Mouse (Mus musculus): ENCODE results near the gene Atoh1.

Atoh1 gene

DNA sequence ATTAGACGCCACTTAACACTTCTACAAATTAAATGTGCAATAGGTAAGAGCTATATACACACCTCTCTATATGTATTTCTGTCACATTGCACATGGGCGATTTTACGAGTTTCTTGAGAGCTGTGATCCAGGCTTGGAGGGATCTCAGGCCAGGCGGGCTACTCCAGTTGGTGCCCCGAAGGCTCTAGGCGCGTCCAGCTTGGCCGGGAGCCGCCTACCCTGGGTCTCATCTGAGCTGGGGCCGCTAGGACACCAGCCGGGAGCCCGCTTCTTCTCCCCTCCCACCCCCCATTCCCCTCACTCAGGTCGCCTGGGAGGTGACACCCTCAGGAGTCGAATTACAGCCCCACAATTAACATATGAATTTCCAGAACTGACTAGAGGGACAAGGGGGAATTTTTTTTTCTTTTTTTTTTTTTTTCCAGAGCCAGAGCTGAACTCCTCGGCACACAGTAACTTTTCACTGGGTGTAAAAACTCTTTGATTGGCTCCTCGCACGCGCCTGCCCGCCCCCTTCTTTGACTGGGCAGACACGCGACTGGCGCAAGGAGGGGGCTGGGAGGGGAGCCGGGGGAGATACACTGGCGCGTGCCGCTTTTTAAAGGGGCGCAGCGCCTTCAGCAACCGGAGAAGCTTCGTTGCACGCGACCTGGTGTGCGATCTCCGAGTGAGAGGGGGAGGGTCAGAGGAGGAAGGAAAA, at the start of gene Atoh1:
Atoh1 (plus strand) TSS at position 627 of the 700 bp plus-strand sequence.
- no peak for DNase-seq (ENCODE audit: low read depth, low spot score)

DNA sequence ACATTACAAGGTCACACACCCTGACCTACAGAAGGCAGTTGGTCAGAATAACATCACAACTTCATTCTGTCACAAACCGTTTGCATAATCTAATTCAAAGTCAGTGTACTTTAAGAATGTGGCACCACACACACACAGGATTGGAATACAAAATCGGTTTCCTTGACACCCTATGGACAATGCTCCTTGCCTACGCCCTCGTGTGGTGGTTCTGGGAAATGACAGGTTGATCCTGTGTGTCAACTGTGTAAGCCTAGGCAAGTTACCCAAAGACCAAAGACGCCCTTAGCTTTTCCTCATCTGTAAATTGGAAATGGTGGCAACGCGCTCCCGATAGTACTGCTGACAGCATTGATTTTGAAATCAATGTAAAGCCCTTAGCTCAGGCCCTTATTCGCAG, 45.0 kb upstream of the Atoh1 start:
- DNase-seq (ENCODE audit: low read depth, low spot score) = peak; percentile 52

DNA sequence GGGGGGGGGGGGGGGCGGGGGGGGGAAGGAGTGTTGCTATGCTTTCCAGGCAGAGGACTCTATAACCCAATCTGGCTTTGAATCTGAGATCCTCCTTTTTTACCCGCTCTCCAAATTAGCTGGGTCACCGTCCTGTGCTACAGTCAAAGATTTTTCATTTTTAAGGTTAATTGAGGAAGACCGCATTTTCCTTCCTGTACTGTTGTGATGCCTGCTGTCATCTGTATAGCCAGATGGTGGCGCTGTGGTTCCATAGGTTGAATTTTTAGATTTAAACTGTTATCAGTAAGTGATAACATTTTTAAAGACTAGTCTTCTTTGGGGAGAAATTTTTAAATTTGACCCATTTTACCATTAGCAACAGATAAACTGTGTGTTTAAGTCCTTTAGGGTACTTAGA, 44.0 kb upstream of the Atoh1 start:
- no peak for DNase-seq (ENCODE audit: low read depth, low spot score)

DNA sequence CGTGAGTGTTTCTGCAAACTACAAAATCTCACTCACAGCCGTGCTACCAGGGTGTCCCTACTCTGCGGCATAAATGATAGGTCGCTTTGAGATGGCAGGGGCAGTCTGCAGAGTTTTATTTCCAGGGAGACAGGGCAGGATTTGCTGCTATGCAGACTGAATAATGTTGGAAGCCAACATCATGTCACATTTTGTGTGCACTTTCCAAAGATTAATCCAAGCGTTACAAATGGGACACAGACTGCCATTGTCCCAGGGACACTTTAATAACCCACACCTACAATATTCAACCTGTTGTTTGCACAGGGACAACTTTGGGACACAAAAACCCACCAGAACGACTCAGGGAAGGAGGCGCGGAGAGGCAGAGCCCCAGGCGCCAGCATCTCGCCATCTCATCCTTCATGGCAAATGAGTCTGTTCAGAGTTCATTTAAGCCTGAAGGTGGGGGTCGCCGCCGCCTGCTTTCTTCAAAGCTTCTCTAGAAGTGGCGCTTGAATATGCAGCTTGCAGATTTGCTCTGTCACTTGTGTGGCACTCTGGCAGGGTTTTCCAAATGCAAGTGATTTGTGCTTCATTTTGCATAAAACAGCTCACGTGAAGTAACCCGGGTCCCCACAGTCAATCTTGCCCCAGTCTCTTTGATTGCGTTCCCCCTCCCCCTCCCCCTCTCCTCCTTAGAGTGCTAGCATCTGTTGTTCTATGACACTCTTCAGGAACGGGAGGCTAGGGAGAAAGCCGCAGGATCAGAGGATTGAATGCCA, 40.6 kb upstream of the Atoh1 start:
- no peak for DNase-seq (ENCODE audit: low read depth, low spot score)

DNA sequence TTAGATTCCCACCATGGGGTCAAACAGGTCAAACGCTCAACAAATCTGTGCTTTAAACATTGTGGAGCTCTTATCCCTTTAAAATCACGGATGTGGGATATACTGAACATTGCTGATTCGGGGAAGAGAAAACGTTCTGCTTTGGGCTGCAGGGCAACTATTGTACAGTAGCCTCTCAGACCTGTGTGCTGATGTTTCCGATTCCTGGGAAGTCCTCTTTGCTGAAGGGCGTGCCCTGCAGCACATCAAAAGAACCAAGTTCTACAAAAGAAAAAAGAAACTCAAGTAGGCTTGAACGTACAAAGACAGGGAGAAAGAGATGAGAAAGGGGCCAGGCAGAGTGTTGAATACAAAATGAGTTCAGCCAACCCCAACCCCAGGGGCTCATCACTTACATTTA, 34.2 kb upstream of the Atoh1 start:
- DNase-seq (ENCODE audit: low read depth, low spot score) = no peak

DNA sequence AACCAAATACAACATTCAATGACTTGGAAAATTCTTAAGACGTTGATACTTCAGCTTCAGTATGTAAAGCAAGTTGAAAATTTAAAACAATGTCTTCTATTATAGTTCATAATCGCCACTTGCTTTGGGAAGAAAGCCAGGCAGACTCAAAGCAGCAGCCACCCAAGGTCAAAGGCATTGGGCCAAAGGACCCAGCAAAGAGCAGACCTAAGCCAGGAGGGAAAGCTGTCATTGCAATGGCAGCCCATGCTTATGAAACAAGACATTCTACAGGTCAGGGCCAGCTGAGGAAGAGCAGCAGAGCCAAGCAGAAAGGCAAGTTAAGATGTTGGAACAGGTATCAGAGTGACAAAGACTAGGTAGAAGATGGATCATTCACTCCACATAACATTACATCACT, 25.3 kb upstream of the Atoh1 start:
- DNase-seq (ENCODE audit: low read depth, low spot score) = no peak

DNA sequence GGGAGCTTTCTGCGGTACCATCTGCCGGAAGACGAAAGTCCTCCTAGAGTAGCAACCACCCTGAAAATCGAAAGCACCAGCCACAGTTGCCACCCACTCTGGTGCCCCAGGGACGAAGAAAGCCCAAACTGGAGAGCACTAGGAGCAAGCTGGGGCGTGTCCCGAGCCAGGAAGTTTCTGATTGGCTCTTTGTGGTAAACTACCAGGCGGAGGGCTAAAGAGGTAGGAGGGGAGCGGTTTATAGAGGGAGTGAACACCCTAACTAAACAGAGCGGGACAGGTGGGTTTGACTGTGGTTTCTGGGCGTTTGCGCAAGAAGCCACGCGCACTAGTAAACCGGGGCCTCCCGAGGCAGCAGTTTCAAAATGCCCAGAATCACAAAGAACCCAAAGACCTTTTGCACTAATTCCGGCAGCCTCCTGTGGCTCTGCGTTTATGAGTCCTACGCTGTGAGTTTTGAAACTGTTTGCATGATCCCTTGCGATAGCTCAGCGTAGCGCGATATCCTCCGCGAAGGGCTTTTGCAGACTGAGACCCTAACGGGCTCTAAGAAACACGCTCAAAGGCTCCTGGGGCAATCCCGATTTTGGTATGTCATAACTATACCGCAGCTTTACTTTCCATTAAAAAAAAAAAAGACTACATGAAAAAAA, 1.0 kb upstream of the Atoh1 start:
- no peak for DNase-seq (ENCODE audit: low read depth, low spot score)

DNA sequence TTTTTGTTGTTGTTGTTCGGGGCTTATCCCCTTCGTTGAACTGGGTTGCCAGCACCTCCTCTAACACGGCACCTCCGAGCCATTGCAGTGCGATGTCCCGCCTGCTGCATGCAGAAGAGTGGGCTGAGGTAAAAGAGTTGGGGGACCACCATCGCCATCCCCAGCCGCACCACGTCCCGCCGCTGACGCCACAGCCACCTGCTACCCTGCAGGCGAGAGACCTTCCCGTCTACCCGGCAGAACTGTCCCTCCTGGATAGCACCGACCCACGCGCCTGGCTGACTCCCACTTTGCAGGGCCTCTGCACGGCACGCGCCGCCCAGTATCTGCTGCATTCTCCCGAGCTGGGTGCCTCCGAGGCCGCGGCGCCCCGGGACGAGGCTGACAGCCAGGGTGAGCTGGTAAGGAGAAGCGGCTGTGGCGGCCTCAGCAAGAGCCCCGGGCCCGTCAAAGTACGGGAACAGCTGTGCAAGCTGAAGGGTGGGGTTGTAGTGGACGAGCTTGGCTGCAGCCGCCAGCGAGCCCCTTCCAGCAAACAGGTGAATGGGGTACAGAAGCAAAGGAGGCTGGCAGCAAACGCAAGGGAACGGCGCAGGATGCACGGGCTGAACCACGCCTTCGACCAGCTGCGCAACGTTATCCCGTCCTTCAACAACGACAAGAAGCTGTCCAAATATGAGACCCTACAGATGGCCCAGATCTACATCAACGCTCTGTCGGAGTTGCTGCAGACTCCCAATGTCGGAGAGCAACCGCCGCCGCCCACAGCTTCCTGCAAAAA, 496 bp downstream of the Atoh1 start:
- no peak for DNase-seq (ENCODE audit: low read depth, low spot score)

DNA sequence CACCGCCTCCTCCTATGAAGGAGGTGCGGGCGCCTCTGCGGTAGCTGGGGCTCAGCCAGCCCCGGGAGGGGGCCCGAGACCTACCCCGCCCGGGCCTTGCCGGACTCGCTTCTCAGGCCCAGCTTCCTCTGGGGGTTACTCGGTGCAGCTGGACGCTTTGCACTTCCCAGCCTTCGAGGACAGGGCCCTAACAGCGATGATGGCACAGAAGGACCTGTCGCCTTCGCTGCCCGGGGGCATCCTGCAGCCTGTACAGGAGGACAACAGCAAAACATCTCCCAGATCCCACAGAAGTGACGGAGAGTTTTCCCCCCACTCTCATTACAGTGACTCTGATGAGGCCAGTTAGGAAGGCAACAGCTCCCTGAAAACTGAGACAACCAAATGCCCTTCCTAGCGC, 1.1 kb downstream of the Atoh1 start:
- DNase-seq (ENCODE audit: low read depth, low spot score) = no peak

DNA sequence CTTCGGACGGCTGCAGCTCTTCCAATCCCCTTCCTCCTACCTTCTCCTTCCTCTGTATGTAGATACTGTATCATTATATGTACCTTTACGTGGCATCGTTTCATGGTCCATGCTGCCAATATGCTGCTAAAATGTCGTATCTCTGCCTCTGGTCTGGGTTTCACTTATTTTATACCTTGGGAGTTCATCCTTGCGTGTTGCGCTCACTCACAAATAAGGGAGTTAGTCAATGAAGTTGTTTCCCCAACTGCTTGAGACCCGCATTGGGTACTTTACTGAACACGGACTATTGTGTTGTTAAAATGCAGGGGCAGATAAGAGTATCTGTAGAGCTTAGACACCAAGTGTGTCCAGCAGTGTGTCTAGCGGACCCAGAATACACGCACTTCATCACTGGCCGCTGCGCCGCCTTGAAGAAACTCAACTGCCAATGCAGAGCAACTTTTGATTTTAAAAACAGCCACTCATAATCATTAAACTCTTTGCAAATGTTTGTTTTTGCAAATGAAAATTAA, 1.6 kb downstream of the Atoh1 start:
- DNase-seq (ENCODE audit: low read depth, low spot score) = no peak

DNA sequence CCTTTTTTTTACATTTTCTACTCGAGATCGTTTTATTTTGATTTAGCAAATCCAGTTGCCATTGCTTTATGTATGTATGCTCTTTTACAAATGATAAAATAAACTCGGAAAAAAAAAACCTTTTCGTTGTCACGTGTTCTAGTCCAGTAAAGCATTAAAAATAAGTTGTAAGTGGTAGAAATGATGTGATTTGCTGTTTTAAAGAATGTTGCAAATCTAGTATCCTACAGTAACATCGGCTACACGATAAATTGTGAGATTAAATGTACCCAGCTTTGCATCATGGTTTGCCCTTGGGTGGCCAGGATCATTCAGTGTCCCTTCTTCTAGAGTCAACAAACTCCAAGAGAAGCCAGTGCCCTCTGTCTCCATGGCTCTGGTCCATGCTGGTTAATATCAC, 2.2 kb downstream of the Atoh1 start:
- DNase-seq (ENCODE audit: low read depth, low spot score) = no peak

DNA sequence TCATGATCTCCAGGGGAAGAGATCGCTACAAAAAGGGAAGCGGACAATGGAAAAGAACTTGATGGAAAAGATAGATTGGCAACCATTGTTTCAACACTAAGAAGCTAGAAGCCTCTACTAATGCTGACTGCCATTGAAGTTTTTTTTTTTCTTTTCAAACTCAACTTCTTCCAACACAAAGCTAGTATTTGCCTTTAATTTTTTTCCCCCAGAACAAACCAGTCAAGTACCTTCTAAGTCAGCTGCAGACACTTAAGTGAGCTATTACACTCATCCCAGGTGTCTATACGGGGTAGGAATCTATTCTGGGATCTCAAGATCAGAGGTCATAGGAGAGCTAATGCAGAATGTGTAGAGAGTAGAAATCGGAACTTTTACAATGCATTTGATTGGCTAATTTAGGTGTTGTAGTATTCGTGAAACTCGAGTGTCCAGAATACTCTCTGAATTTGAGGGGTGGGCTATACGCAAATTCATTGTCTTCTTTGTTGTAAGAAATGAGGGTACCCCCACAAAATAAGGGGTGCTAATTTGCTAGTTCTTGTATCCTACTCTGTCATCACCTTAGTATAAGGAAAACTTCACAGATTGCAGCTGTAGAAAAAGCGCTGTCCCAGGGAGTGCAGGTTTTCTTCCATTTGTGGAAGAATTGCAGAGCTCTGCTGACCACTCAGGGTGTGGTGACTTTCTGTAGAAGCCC, 2.8 kb downstream of the Atoh1 start:
- DNase-seq (ENCODE audit: low read depth, low spot score) = no peak

DNA sequence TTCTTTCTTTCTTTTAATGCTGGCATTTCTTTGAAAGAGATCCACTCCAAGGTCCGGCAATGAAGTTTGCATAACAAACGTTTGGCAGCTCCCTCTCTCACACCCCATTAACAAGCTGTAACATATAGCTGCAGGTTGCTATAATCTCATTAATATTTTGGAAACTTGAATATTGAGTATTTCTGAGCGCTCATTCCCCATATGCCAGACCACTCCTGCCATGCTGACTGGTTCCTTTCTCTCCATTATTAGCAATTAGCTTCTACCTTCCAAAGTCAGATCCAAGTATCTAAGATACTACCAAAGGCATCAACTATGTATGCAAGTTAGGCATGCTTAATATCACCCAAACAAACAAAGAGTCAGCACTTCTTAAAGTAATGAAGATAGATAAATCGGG, 4.4 kb downstream of the Atoh1 start:
- DNase-seq (ENCODE audit: low read depth, low spot score) = no peak

DNA sequence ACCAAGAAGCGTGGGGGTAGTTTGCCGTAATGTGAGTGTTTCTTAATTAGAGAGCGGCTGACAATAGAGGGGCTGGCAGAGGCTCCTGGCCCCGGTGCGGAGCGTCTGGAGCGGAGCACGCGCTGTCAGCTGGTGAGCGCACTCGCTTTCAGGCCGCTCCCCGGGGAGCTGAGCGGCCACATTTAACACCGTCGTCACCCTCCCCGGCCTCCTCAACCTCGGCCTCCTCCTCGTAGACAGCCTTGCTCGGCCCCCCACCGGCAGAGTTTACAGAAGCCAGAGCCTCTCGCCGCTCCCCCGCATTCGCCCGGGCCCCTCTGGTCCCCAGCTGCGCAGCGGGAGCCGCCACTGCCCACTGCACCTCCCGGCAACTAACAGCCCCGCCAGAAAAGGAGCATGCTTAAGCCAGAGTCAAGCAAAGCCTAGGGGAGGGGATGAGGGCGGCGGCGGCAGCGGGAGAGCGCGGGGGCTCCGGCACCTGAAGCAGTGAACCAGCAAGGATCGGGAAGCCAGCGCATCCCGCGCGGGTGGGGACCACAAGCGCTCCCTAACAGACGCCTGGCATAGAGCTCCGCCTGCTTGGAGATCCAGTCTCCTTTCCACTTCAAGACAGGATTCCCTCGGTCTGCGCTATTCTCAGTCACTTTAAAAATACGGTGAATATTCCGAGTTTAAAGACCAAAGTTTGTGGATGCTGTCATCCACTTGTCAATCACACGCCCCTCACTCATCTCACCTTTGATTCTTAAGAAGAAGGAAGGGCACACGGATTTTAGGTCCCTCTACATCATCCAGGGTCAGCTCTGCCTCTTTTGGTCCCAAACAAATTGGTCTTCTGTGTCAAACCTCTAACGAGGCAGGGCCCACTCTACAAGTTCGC, 5.8 kb downstream of the Atoh1 start:
- no peak for DNase-seq (ENCODE audit: low read depth, low spot score)

DNA sequence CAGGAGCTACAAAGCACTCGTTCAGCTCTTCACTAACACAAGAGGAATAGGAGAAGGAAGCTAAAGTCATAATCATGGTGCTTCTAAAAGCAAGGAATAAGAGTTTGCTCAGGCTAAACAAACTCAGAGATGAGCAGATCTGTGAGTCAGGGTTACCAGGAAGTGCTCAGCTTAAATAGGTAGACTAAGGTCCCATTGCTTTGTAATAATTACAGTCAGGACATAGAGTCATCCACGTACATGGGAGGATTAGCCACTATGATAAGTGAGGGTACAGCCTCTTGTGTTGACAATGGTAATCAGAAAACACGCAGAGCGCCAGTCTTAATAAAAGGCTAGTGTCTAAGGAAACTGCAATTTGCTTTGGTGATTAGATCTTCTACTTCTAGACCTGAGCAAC, 7.4 kb downstream of the Atoh1 start:
- DNase-seq (ENCODE audit: low read depth, low spot score) = no peak

DNA sequence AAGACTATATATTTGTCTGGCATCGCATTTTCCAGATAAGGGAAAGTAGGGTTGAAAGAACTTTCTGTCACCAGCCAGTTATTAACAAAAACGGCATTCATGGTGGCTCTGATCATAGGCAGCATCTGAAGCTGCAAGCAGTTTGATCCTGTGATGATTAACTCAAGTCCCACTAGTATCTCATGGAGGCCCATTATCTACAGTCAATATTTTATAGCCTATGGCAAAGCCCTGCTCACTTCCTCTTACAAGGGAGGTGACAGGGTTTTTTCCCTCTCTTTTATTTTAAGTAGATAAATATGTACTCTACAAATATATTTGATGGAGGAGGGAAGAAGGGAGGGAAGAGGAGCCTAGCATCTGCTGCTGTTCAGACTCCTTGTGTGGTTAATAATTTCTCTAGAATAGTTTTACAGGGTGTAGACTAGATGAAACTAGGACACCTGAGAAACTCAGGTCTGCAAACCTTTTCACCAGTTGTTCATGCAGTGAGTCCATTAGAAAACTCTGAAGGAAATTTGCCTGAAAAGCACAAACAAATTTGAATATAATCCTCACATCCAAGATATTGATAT, 14.1 kb downstream of the Atoh1 start:
- DNase-seq (ENCODE audit: low read depth, low spot score) = no peak

DNA sequence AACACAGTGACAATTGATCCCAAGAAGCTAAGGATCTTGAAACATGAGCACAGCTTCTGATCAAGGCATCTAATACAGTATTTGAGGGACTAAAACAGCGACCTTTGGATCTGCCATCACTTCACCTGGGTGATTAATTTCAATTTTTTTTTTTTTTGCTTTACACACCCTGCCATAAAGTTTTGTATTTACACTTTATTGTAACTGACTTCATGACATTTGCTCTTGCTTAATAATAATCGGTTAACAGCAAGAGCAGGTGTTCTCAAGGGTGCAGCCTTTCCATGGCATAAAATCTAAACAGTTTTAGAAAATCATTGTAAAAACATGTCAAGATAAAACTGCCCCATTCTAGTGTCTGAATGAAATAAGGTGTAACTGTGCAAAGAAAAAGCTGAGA, 25.6 kb downstream of the Atoh1 start:
- DNase-seq (ENCODE audit: low read depth, low spot score) = no peak

DNA sequence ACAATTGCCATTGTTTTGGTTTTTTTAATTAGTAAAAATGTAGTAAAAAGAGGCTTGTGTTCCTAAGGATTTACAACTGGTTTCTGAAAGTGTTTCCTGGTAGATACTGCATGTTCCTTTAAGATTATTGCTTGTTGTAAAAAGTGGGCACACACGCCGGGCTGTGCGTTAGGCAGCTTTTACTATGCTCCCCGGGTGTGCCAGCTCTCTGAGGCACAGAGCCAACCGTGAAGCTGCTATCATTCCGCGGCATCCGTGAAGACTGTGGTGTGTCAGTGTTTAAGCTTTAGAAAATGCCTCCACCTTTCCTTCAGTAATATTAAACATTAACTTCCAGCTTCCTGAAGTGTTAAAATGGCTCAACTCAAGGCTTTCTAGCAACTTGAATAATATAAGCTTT, 35.0 kb downstream of the Atoh1 start:
- DNase-seq (ENCODE audit: low read depth, low spot score) = no peak

DNA sequence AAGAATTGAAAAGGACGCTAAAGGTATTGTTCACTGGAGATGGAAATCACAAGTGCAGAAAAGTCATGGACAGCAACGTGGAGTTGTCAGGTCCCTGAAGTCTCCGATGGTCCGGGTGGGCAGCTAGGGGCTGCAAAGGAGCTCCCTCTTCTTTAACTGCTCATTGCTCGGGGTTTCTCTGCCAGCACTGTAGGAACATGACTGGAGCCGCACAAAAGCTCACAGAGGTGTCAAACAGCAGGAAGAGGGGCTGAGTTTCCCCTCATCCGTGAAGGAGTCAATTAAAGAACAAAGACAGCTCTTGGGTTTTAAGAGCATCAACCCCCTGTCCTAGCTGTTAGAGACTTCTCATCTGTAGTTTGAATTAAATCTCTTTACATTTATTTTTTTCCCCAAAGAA, 44.5 kb downstream of the Atoh1 start:
- DNase-seq (ENCODE audit: low read depth, low spot score) = no peak
